Mouse (Mus musculus) ES-Bruce4 (cell line): ENCODE data around the gene Gm44805. TPM values are rescaled to one million over a fixed set of nuclear protein-coding genes. Genes with fewer than 3 reads are reported as not detected.
A peak's percentile ranks its signal among the peaks of the same experiment; 100 is the strongest.

ENCODE experiments used
- H3K27ac ChIP-seq: 2 replicates; pipeline ENCODE4 v1.5.1; 2012; ENCODE audit warnings: low read length, inconsistent platforms; ENCODE audit not compliant: insufficient read depth
- H3K27me3 ChIP-seq: 2 replicates; pipeline ENCODE4 v1.6.1; 2012; ENCODE audit warnings: mild to moderate bottlenecking, low read length, inconsistent platforms; ENCODE audit not compliant: control insufficient read depth, poor library complexity, insufficient read depth, severe bottlenecking
- H3K36me3 ChIP-seq: 2 replicates; pipeline ENCODE4 v1.6.1; 2012; ENCODE audit warnings: inconsistent platforms, mild to moderate bottlenecking, low read length, moderate library complexity; ENCODE audit not compliant: control insufficient read depth, poor library complexity, insufficient read depth, severe bottlenecking
- H3K4me1 ChIP-seq: one replicate; pipeline ENCODE4 v1.8.1; 2011; ENCODE audit warnings: low read length; ENCODE audit not compliant: control insufficient read depth, insufficient read depth
- H3K4me3 ChIP-seq: 2 replicates; pipeline ENCODE4 v1.5.1; 2011; ENCODE audit warnings: low read depth, mild to moderate bottlenecking, low read length
- H3K9ac ChIP-seq: 2 replicates; pipeline ENCODE4 v1.6.1; 2012; ENCODE audit warnings: low read depth, mild to moderate bottlenecking, inconsistent platforms; ENCODE audit not compliant: poor library complexity, severe bottlenecking
- H3K9me3 ChIP-seq: replicated peaks from 2 replicates; pipeline ENCODE4 v1.6.1; 2012; ENCODE audit warnings: mild to moderate bottlenecking, low read length, inconsistent platforms; ENCODE audit not compliant: control insufficient read depth, poor library complexity, insufficient read depth, severe bottlenecking
- CTCF ChIP-seq: IDR thresholded peaks from one replicate; pipeline ENCODE4 v1.8.1; 2011; ENCODE audit warnings: low read depth, low read length
- EP300 ChIP-seq: IDR thresholded peaks from 2 replicates; pipeline ENCODE4 v1.6.1; 2011; ENCODE audit warnings: low read depth, low read length; ENCODE audit not compliant: insufficient read depth
- POLR2A ChIP-seq: IDR thresholded peaks from one replicate; pipeline ENCODE4 v1.8.1; 2011; ENCODE audit warnings: low read length; ENCODE audit not compliant: insufficient read depth
- polyA plus RNA-seq: library from polyadenylated mRNA; stranded (reverse); fragments of >200 nt; gene quantifications from 2 replicates; pipeline ENCODE4 v1.2.4, GENCODE M21; 2011; ENCODE audit warnings: low read depth; ENCODE audit not compliant: missing spikeins, insufficient read depth, insufficient read length

Gm44805 gene
- polyA plus RNA-seq, 1 experiment: not detected

- H3K4me1 ChIP-seq: no peaks in the 10 kb centered on the region
- H3K9ac ChIP-seq: no peak overlapping the region
- TF ChIP-seq EP300: no peak
- TF ChIP-seq CTCF: peak; percentile 37
- peaks cover 47% of the 10 kb centered on the region for H3K36me3 ChIP-seq
- H3K27ac ChIP-seq: no peak overlapping the region
- H3K27me3 ChIP-seq: no peaks in the 10 kb centered on the region
- no peak overlapping the region for H3K4me3 ChIP-seq
- no peaks in the 10 kb centered on the region for H3K9me3 ChIP-seq
Observed at GRCm38 (mm10) chr7:19713196-19713595, 32.0 kb upstream of the Gm44805 start.

- TF ChIP-seq CTCF: peak; percentile 19
- TF ChIP-seq EP300: no peak
- Histone ChIP-seq H3K27ac (no peak overlapping the region), H3K4me3 (no peak overlapping the region), H3K9me3 (no peaks in the 10 kb centered on the region), H3K36me3 (peaks cover 52% of the 10 kb centered on the region), H3K27me3 (no peaks in the 10 kb centered on the region), H3K9ac (no peak overlapping the region), H3K4me1 (no peaks in the 10 kb centered on the region)
Observed at GRCm38 (mm10) chr7:19712414-19712813, 31.2 kb upstream of the Gm44805 start.

GRCm38 (mm10) chr7:19710650-19711049 is 29.4 kb upstream of the Gm44805 start:
- TF ChIP-seq POLR2A: no peak
- no peak for TF ChIP-seq CTCF
- no peak for TF ChIP-seq EP300
- Histone ChIP-seq H3K9ac (no peak overlapping the region), H3K27ac (no peak overlapping the region), H3K9me3 (no peaks in the 10 kb centered on the region), H3K27me3 (no peaks in the 10 kb centered on the region), H3K4me3 (no peak overlapping the region), H3K36me3 (peaks cover 61% of the 10 kb centered on the region), H3K4me1 (no peaks in the 10 kb centered on the region)

GRCm38 (mm10) chr7:19705271-19705670 is 24.0 kb upstream of the Gm44805 start:
- Histone ChIP-seq H3K27me3 (no peaks in the 10 kb centered on the region), H3K4me1 (peaks cover 3% of the 10 kb centered on the region), H3K9ac (no peak overlapping the region), H3K9me3 (no peaks in the 10 kb centered on the region), H3K36me3 (peaks cover 45% of the 10 kb centered on the region), H3K27ac (no peak overlapping the region), H3K4me3 (no peak overlapping the region)
- TF ChIP-seq CTCF (no peak), EP300 (no peak), POLR2A (no peak)

- Histone ChIP-seq H3K36me3 (peaks cover 40% of the 10 kb centered on the region), H3K27ac (no peak overlapping the region), H3K4me3 (no peak overlapping the region), H3K9me3 (no peaks in the 10 kb centered on the region), H3K9ac (no peak overlapping the region), H3K27me3 (no peaks in the 10 kb centered on the region), H3K4me1 (peaks cover 5% of the 10 kb centered on the region)
- TF ChIP-seq CTCF (no peak), POLR2A (no peak), EP300 (no peak)
Observed at GRCm38 (mm10) chr7:19704475-19704874, 23.3 kb upstream of the Gm44805 start.

GRCm38 (mm10) chr7:19702859-19703555 is 21.8 kb upstream of the Gm44805 start:
- Histone ChIP-seq H3K9ac (no peak overlapping the region), H3K27ac (peak overlapping the region; percentile 73), H3K36me3 (peaks cover 28% of the 10 kb centered on the region), H3K4me3 (no peak overlapping the region), H3K9me3 (no peaks in the 10 kb centered on the region), H3K27me3 (no peaks in the 10 kb centered on the region), H3K4me1 (peaks cover 5% of the 10 kb centered on the region)
- TF ChIP-seq EP300 (no peak), POLR2A (no peak)
